Mouse (Mus musculus): ENCODE measurements around the gene Paxx. TPM values are rescaled to one million over a fixed set of nuclear protein-coding genes. Genes with fewer than 3 reads are reported as not detected.
A peak's percentile ranks its signal among the peaks of the same experiment; 100 is the strongest.

Paxx gene
- polyA plus RNA-seq, 2 experiments, result 44.9 to 65.6 TPM

- ATAC-seq (ENCODE audit: low FRiP score, low read depth) (no peak), DNase-seq (ENCODE audit: low spot score) (peak; percentile 10)
- no peak overlapping the region for H3K4me3 ChIP-seq (replicated peaks; ENCODE audit: low read length)
- WGBS, result 60% methylated on average over 10 of the region's 10 CpGs
- H3K9ac ChIP-seq (ENCODE audit: low read depth, low read length, severe bottlenecking), result no peak overlapping the region
- no peak overlapping the region for H3K4me2 ChIP-seq (replicated peaks; ENCODE audit: low read depth, low read length, severe bottlenecking)
- no peaks in the 10 kb centered on the region for H3K9me3 ChIP-seq (ENCODE audit: control insufficient read depth, low read length)
- H3K36me3 ChIP-seq (ENCODE audit: control insufficient read depth, insufficient read depth, low read length), result no peaks in the 10 kb centered on the region
- TF ChIP-seq POLR2A (IDR thresholded peaks at IDR 0.05; ENCODE audit: borderline replicate concordance, extremely low read depth, insufficient read depth, insufficient read length), result no peak
- H3K27me3 ChIP-seq (ENCODE audit: control insufficient read depth, insufficient read depth, low read length), result no peaks in the 10 kb centered on the region
- no peak overlapping the region for H3K27ac ChIP-seq (replicated peaks; ENCODE audit: low read depth, low read length)
- H3K4me1 ChIP-seq (ENCODE audit: control insufficient read depth, insufficient read depth, low read length), result peaks cover 9% of the 10 kb centered on the region; the same call in 1 of the 2 replicates
These were observed 8.3 kb upstream of the Paxx start for GRCm38 (mm10) chr2:25468962-25469915.

GRCm38 (mm10) chr2:25467606-25468303 is 6.9 kb upstream of the Paxx start:
- ATAC-seq (ENCODE audit: low FRiP score, low read depth) (no peak), DNase-seq (ENCODE audit: low spot score) (no peak)
- TF ChIP-seq POLR2A (IDR thresholded peaks at IDR 0.05; ENCODE audit: borderline replicate concordance, extremely low read depth, insufficient read depth, insufficient read length), result no peak
- Histone ChIP-seq H3K27me3 (ENCODE audit: control insufficient read depth, insufficient read depth, low read length) (no peaks in the 10 kb centered on the region), H3K4me3 (replicated peaks; ENCODE audit: low read length) (no peak overlapping the region), H3K9me3 (ENCODE audit: control insufficient read depth, low read length) (no peaks in the 10 kb centered on the region), H3K9ac (ENCODE audit: low read depth, low read length, severe bottlenecking) (no peak overlapping the region), H3K4me1 (ENCODE audit: control insufficient read depth, insufficient read depth, low read length) (peaks cover 9% of the 10 kb centered on the region; the same call in 1 of the 2 replicates), H3K36me3 (ENCODE audit: control insufficient read depth, insufficient read depth, low read length) (no peaks in the 10 kb centered on the region), H3K27ac (replicated peaks; ENCODE audit: low read depth, low read length) (no peak overlapping the region), H3K4me2 (replicated peaks; ENCODE audit: low read depth, low read length, severe bottlenecking) (no peak overlapping the region)
- WGBS, result 77% methylated on average over 14 of the region's 14 CpGs

GRCm38 (mm10) chr2:25465816-25466635 is 5.1 kb upstream of the Paxx start:
- 41% methylated on average over 10 of the region's 10 CpGs for WGBS

GRCm38 (mm10) chr2:25465256-25465655 is 4.4 kb upstream of the Paxx start:
- TF ChIP-seq POLR2A (IDR thresholded peaks at IDR 0.05; ENCODE audit: borderline replicate concordance, extremely low read depth, insufficient read depth, insufficient read length), result no peak
- ATAC-seq (ENCODE audit: low FRiP score, low read depth) (no peak), DNase-seq (ENCODE audit: low spot score) (no peak)
- H3K4me2 ChIP-seq (replicated peaks; ENCODE audit: low read depth, low read length, severe bottlenecking), result no peak overlapping the region
- no peaks in the 10 kb centered on the region for H3K27me3 ChIP-seq (ENCODE audit: control insufficient read depth, insufficient read depth, low read length)
- peaks cover 12% of the 10 kb centered on the region; the same call in 1 of the 2 replicates for H3K4me1 ChIP-seq (ENCODE audit: control insufficient read depth, insufficient read depth, low read length)
- no peaks in the 10 kb centered on the region for H3K36me3 ChIP-seq (ENCODE audit: control insufficient read depth, insufficient read depth, low read length)
- WGBS, result 90% methylated on average over 2 of the region's 2 CpGs
- H3K4me3 ChIP-seq (replicated peaks; ENCODE audit: low read length), result no peak overlapping the region
- H3K9me3 ChIP-seq (ENCODE audit: control insufficient read depth, low read length), result no peaks in the 10 kb centered on the region
- H3K27ac ChIP-seq (replicated peaks; ENCODE audit: low read depth, low read length), result no peak overlapping the region
- H3K9ac ChIP-seq (ENCODE audit: low read depth, low read length, severe bottlenecking), result no peak overlapping the region

More at GRCm38 (mm10) chr2:25465816-25466635, 5.1 kb upstream of the Paxx start:
- Histone ChIP-seq H3K4me1 (ENCODE audit: control insufficient read depth, insufficient read depth, low read length) (peaks cover 12% of the 10 kb centered on the region; the same call in 1 of the 2 replicates), H3K9me3 (ENCODE audit: control insufficient read depth, low read length) (no peaks in the 10 kb centered on the region), H3K4me3 (replicated peaks; ENCODE audit: low read length) (no peak overlapping the region), H3K27me3 (ENCODE audit: control insufficient read depth, insufficient read depth, low read length) (no peaks in the 10 kb centered on the region), H3K27ac (replicated peaks; ENCODE audit: low read depth, low read length) (no peak overlapping the region), H3K9ac (ENCODE audit: low read depth, low read length, severe bottlenecking) (no peak overlapping the region), H3K36me3 (ENCODE audit: control insufficient read depth, insufficient read depth, low read length) (no peaks in the 10 kb centered on the region), H3K4me2 (replicated peaks; ENCODE audit: low read depth, low read length, severe bottlenecking) (no peak overlapping the region)
- no peak for TF ChIP-seq POLR2A (IDR thresholded peaks at IDR 0.05; ENCODE audit: borderline replicate concordance, extremely low read depth, insufficient read depth, insufficient read length)
- no peak for DNase-seq (ENCODE audit: low spot score)
- ATAC-seq (ENCODE audit: low FRiP score, low read depth), result no peak

- no peaks in the 10 kb centered on the region for H3K9me3 ChIP-seq (ENCODE audit: control insufficient read depth, low read length)
These were observed 2.7 kb upstream of the Paxx start for GRCm38 (mm10) chr2:25463630-25464029.

More at GRCm38 (mm10) chr2:25463630-25464029, 2.7 kb upstream of the Paxx start:
- Histone ChIP-seq H3K27me3 (ENCODE audit: control insufficient read depth, insufficient read depth, low read length) (no peaks in the 10 kb centered on the region), H3K36me3 (ENCODE audit: control insufficient read depth, insufficient read depth, low read length) (no peaks in the 10 kb centered on the region), H3K9ac (ENCODE audit: low read depth, low read length, severe bottlenecking) (no peak overlapping the region), H3K4me1 (ENCODE audit: control insufficient read depth, insufficient read depth, low read length) (peaks cover 17% of the 10 kb centered on the region), H3K4me2 (replicated peaks; ENCODE audit: low read depth, low read length, severe bottlenecking) (no peak overlapping the region), H3K27ac (replicated peaks; ENCODE audit: low read depth, low read length) (no peak overlapping the region), H3K4me3 (replicated peaks; ENCODE audit: low read length) (no peak overlapping the region)
- no peak for ATAC-seq (ENCODE audit: low FRiP score, low read depth)
- 89% methylated on average over 3 of the region's 3 CpGs for WGBS
- DNase-seq (ENCODE audit: low spot score), result no peak
- no peak for TF ChIP-seq POLR2A (IDR thresholded peaks at IDR 0.05; ENCODE audit: borderline replicate concordance, extremely low read depth, insufficient read depth, insufficient read length)
